Mouse (Mus musculus) heart, adult 2 months (tissue): ENCODE measurements around the gene Phf13. TPM values are rescaled to one million over a fixed set of nuclear protein-coding genes. Genes with fewer than 3 reads are reported as not detected.

ENCODE experiments used
- DNase-seq, 2 experiments: peaks; one replicate each; pipeline ENCODE4 v3.0.0; 2021
- H3K27ac ChIP-seq: fragments of 200-600 bp; 2 replicates; pipeline ENCODE4 v1.8.1; 2022
- H3K27me3 ChIP-seq: fragments of 200-500 bp; 2 replicates; pipeline ENCODE4 v1.6.1; 2012; ENCODE audit warnings: mild to moderate bottlenecking, low read length, inconsistent platforms, mixed read lengths; ENCODE audit not compliant: control insufficient read depth, insufficient read depth
- H3K36me3 ChIP-seq: fragments of 200-500 bp; 2 replicates; pipeline ENCODE4 v1.6.1; 2012; ENCODE audit warnings: low read length, inconsistent platforms; ENCODE audit not compliant: control insufficient read depth, insufficient read depth
- H3K4me1 ChIP-seq: fragments of 200-500 bp; 2 replicates; pipeline ENCODE4 v1.6.1; 2011; ENCODE audit warnings: low read length; ENCODE audit not compliant: control insufficient read depth, insufficient read depth
- H3K4me3 ChIP-seq: fragments of 200-600 bp; 2 replicates; pipeline ENCODE4 v1.8.1; 2022
- H3K79me2 ChIP-seq: fragments of 200-500 bp; replicated peaks from 2 replicates; pipeline ENCODE4 v1.6.1; 2012; ENCODE audit warnings: mild to moderate bottlenecking, inconsistent platforms, low read length, moderate library complexity, mixed read lengths; ENCODE audit not compliant: control insufficient read depth, insufficient read depth
- H3K9ac ChIP-seq: fragments of 200-500 bp; 2 replicates; pipeline ENCODE4 v1.6.1; 2012; ENCODE audit warnings: low read depth, mild to moderate bottlenecking, control low read depth, inconsistent platforms, low read length, mixed read lengths
- CTCF ChIP-seq: fragments of 200-600 bp; IDR thresholded peaks from 2 replicates; pipeline ENCODE4 v1.8.1; 2022; ENCODE audit warnings: antibody characterized with exemption, mild to moderate bottlenecking, moderate library complexity
- EP300 ChIP-seq: fragments of 200-500 bp; IDR thresholded peaks from 2 replicates; pipeline ENCODE4 v1.6.1; 2011; ENCODE audit warnings: low read depth, low read length, control low read depth; ENCODE audit not compliant: insufficient read depth
- POLR2A ChIP-seq: fragments of 200-500 bp; IDR thresholded peaks from 2 replicates; pipeline ENCODE4 v1.6.1; 2011; ENCODE audit warnings: mild to moderate bottlenecking, low read depth, low read length, control low read depth; ENCODE audit not compliant: insufficient read depth
- WGBS: fragments of 180-500 bp; shearing (Covaris S2); methylation state at CpG from one replicate; pipeline ENCODE4 v1.1.7; 2018; 5-methylcytosine and 5-hydroxymethylcytosine counted together
- intact Hi-C: fragments of 180-260 bp; cut with DNase I; formaldehyde crosslinking; loops from one replicate; pipeline ENCODE4 v1.15.1; 2025
- polyA plus RNA-seq: library from polyadenylated mRNA; depleted of rRNA; stranded (reverse); fragments of >200 nt; gene quantifications from 2 replicates; pipeline ENCODE4 v1.2.3, GENCODE M21; 2012
- total RNA-seq, 2 experiments: library from RNA; stranded (reverse); gene quantifications; 2 replicates each; pipeline ENCODE4 v1.2.3; 2021

The Phf13 gene
- total and polyA plus RNA-seq, 3 experiments, result 3.0 to 4.8 (median 4.5) TPM

DNA sequence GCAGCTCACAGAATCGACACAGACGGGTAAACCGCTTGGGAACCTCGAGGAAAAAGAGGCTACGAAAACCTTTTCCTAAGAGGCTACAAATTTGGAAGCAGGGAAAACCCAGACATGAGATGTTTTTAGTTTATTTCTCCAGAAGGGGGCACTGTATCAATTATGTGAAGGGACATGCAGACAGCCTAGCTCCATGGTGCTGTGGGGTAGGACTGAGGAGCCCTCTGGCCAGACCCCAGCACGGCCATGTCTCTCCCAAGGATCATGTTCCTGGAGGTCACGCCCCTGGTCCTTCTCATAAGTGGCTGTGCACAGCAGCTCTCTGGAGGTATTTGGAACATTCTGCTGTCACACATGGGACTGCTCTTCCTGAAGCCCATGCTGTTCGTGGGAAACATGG lies 15.4 kb downstream of the Phf13 start:
- Histone ChIP-seq H3K27ac (no peak overlapping the region), H3K9ac (no peak overlapping the region), H3K27me3 (no peaks in the 10 kb centered on the region), H3K36me3 (no peaks in the 10 kb centered on the region), H3K79me2 (no peaks in the 10 kb centered on the region), H3K4me1 (no peaks in the 10 kb centered on the region), H3K4me3 (no peak overlapping the region)
- TF ChIP-seq EP300 (no peak), CTCF (peak; percentile 58)
- DNase-seq, result no peak
- WGBS, result 72% methylated on average over 8 of the region's 8 CpGs
- intact Hi-C loops, result loop anchor here (2.0 kb wide), 3 partner anchors 46 to 114 kb away; partner anchors contain the start of genes Nol9, Tas1r1 and Zbtb48

- H3K9ac ChIP-seq, result no peak overlapping the region
- no peak overlapping the region for H3K27ac ChIP-seq
- peak; percentile 79 to 90 for DNase-seq
- no peaks in the 10 kb centered on the region for H3K36me3 ChIP-seq
- 34% methylated on average over 10 of the region's 10 CpGs for WGBS
- H3K79me2 ChIP-seq, result no peaks in the 10 kb centered on the region
- intact Hi-C loops, result no loop called here
- TF ChIP-seq POLR2A (no peak), CTCF (peak; percentile 98)
- H3K4me1 ChIP-seq, result no peaks in the 10 kb centered on the region
- H3K27me3 ChIP-seq, result no peaks in the 10 kb centered on the region
- no peak overlapping the region for H3K4me3 ChIP-seq
Measured at GRCm38 (mm10) chr4:151977748-151978147, 18.3 kb downstream of the Phf13 start.

DNA sequence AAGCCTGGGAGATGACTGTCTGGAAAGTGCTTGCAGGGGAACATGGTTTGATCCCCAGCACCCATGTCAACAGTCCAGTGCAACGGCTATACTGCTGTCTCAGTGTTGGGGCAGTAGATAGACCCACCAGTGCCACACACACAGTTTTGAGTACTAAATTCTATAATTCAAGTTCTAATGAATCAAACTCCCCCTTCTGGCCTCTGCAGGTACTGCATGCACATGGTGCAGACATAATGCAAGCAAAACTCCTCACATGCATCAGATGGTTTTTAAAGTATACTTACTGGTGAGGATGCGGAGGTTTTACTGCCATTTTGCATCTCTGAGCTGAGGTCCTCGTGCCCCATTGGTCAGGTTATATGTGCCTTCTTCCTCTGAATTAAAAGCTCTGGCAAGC lies 20.6 kb downstream of the Phf13 start:
- TF ChIP-seq CTCF (peak; percentile 72), POLR2A (no peak), EP300 (no peak)
- H3K4me1 ChIP-seq, result no peaks in the 10 kb centered on the region
- H3K4me3 ChIP-seq, result no peak overlapping the region
- intact Hi-C loops, result no loop called here
- H3K9ac ChIP-seq, result no peak overlapping the region
- no peaks in the 10 kb centered on the region for H3K27me3 ChIP-seq
- WGBS, result 93% methylated on average over 3 of the region's 3 CpGs
- no peak for DNase-seq
- H3K27ac ChIP-seq, result no peak overlapping the region
- H3K36me3 ChIP-seq, result no peaks in the 10 kb centered on the region
- no peaks in the 10 kb centered on the region for H3K79me2 ChIP-seq

DNA sequence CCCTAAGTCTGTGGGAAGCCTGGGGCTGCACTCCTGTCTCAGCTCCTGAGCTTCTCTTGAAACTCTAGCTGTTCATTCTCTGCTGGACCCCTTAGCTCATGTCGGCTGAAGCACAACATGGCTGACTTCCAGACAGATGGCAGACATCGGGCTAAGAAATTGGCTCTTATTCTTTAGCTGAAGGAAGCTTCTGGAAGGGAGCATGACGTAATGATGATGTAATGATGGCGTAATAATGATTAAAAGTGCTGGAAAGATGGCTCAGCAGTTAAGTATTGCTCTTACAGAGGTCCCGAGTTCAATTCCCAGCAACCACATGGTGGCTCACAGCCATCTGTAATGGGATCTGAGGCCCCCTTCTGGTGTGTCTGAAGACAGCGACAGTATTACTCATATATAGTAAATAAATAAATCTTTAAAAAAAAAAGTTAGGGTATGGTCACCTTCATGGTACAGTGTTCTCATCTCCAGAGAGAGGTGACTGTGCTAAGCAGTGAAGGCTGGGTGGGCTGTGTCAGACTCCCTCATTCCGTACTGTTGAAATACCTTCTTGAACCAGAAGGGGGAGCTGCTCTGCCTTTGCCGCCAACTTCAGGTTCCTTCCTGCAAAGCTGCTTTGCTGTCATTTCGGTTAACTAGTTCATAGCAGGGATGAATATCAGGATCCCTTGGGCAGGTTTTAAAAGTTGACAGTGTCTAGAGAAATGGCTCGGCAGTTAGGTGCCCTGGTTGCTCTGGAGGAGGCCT lies 23.7 kb downstream of the Phf13 start:
- H3K9ac ChIP-seq, result no peak overlapping the region
- H3K36me3 ChIP-seq, result no peaks in the 10 kb centered on the region
- no peaks in the 10 kb centered on the region for H3K27me3 ChIP-seq
- no peaks in the 10 kb centered on the region for H3K79me2 ChIP-seq
- no peak overlapping the region for H3K27ac ChIP-seq
- 65% methylated on average over 10 of the region's 10 CpGs for WGBS
- no peaks in the 10 kb centered on the region for H3K4me1 ChIP-seq
- no peak for DNase-seq
- H3K4me3 ChIP-seq, result no peak overlapping the region
- TF ChIP-seq CTCF (peak; percentile 77), POLR2A (no peak)
- intact Hi-C loops, result no loop called here

GRCm38 (mm10) chr4:151968204-151968921 lies 27.7 kb downstream of the Phf13 start:
- H3K36me3 ChIP-seq, result no peaks in the 10 kb centered on the region
- DNase-seq, result no peak
- 94% methylated on average over 26 of the region's 26 CpGs for WGBS
- no peak overlapping the region for H3K4me3 ChIP-seq
- H3K9ac ChIP-seq, result no peak overlapping the region
- H3K27ac ChIP-seq, result no peak overlapping the region
- TF ChIP-seq POLR2A (no peak), CTCF (no peak), EP300 (no peak)
- intact Hi-C loops, result no loop called here
- H3K27me3 ChIP-seq, result no peaks in the 10 kb centered on the region
- no peaks in the 10 kb centered on the region for H3K4me1 ChIP-seq
- no peaks in the 10 kb centered on the region for H3K79me2 ChIP-seq

- no peaks in the 10 kb centered on the region for H3K36me3 ChIP-seq
- intact Hi-C loops, result no loop called here
- H3K27me3 ChIP-seq, result no peaks in the 10 kb centered on the region
- no peak for DNase-seq
- no peak overlapping the region for H3K27ac ChIP-seq
- no peak overlapping the region for H3K9ac ChIP-seq
- H3K4me3 ChIP-seq, result no peak overlapping the region
- H3K4me1 ChIP-seq, result no peaks in the 10 kb centered on the region; the same call in 1 of the 2 replicates
- WGBS, result 73% methylated on average over 3 of the region's 3 CpGs
- no peak for TF ChIP-seq CTCF
- TF ChIP-seq EP300, result no peak
- TF ChIP-seq POLR2A, result no peak
- no peaks in the 10 kb centered on the region for H3K79me2 ChIP-seq
Measured at GRCm38 (mm10) chr4:151962817-151963216, 33.2 kb downstream of the Phf13 start.
